Mouse (Mus musculus) T-helper 17 cell (primary cell): ENCODE data around the gene Pdrg1.

Experiments used
- in situ Hi-C, 2 experiments: fragments of 300-600 bp; cut with MboI, MseI; formaldehyde crosslinking; loops; 1 replicate in 1 of 2; 2 replicates in 1 of 2; pipeline ENCODE4 v1.15.1; 2025; ENCODE audit warnings: high pct_unique_total_duplicates in 2 of 2

Pdrg1 gene

GRCm38 (mm10) chr2:153031126-153032082, 16.2 kb upstream of the Pdrg1 start, which contains the start of gene Xkr7:
Gene Xkr7, plus strand, starts transcription at chr2:153031852.
- in situ Hi-C loops = no loop called here

GRCm38 (mm10) chr2:153030422-153030821, 15.2 kb upstream of the Pdrg1 start:
- in situ Hi-C loops = no loop called here

- in situ Hi-C loops = no loop called here
These were observed 12.3 kb upstream of the Pdrg1 start for GRCm38 (mm10) chr2:153027501-153027900.

- in situ Hi-C loops = no loop called here
These were observed 10.8 kb upstream of the Pdrg1 start for GRCm38 (mm10) chr2:153026052-153026451.

- in situ Hi-C loops = loop anchor here in 1 of 2 experiments (5.0 kb wide), 1 partner anchor 106 kb away; no protein-coding TSS in a partner anchor
These were observed 7.6 kb upstream of the Pdrg1 start for GRCm38 (mm10) chr2:153022855-153023254.

- in situ Hi-C loops = loop anchor here in 1 of 2 experiments (5.0 kb wide), 1 partner anchor 104 kb away; no protein-coding TSS in a partner anchor
These were observed 5.9 kb upstream of the Pdrg1 start for GRCm38 (mm10) chr2:153021163-153021562.

- in situ Hi-C loops = loop anchor here in 1 of 2 experiments (5.0 kb wide), 1 partner anchor 107 kb away; the partner anchor contains the start of gene Mylk2
These were observed 4.1 kb upstream of the Pdrg1 start for GRCm38 (mm10) chr2:153019355-153019754.

- in situ Hi-C loops = loop anchor here in 1 of 2 experiments (5.0 kb wide), 1 partner anchor 104 kb away; the partner anchor contains the start of gene Mylk2
These were observed 1.6 kb upstream of the Pdrg1 start for GRCm38 (mm10) chr2:153016786-153017185.

- in situ Hi-C loops = loop anchor here in 1 of 2 experiments (5.0 kb wide), 1 partner anchor 104 kb away; the partner anchor contains the start of gene Mylk2
These were observed 577 bp upstream of the Pdrg1 start for GRCm38 (mm10) chr2:153015804-153016203.

- in situ Hi-C loops = no loop called here
These were observed 1.3 kb downstream of the Pdrg1 start for GRCm38 (mm10) chr2:153013724-153014515.

- in situ Hi-C loops = no loop called here
These were observed 5.8 kb downstream of the Pdrg1 start for GRCm38 (mm10) chr2:153009192-153009973.

- in situ Hi-C loops = no loop called here
These were observed 9.2 kb downstream of the Pdrg1 start for GRCm38 (mm10) chr2:153005981-153006380.

- in situ Hi-C loops = no loop called here
These were observed 11.4 kb downstream of the Pdrg1 start for GRCm38 (mm10) chr2:153003681-153004338.

GRCm38 (mm10) chr2:153002492-153003248, 12.6 kb downstream of the Pdrg1 start:
- in situ Hi-C loops = no loop called here

- in situ Hi-C loops = no loop called here
These were observed 18.2 kb downstream of the Pdrg1 start for GRCm38 (mm10) chr2:152997046-152997445.

- in situ Hi-C loops = no loop called here
These were observed 23.7 kb downstream of the Pdrg1 start for GRCm38 (mm10) chr2:152991529-152991928.

- in situ Hi-C loops = no loop called here
These were observed 29.6 kb downstream of the Pdrg1 start for GRCm38 (mm10) chr2:152985582-152985981.

- in situ Hi-C loops = no loop called here
These were observed 38.2 kb downstream of the Pdrg1 start for GRCm38 (mm10) chr2:152976991-152977390.

GRCm38 (mm10) chr2:152965555-152965954, 49.7 kb downstream of the Pdrg1 start:
- in situ Hi-C loops = no loop called here
